Mouse (Mus musculus) frontal cortex, postnatal 25 days (tissue): Measurements from ENCODE around the gene Gm28047.

ENCODE experiments used
- DNase-seq, 2 experiments: peaks; one replicate each; pipeline ENCODE4 v3.0.0; 2022; ENCODE audit warnings: low spot score in 2 of 2

The Gm28047 gene

GRCm38 (mm10) chr15:102516728-102517404, 108.0 kb downstream of the Gm28047 start, which contains the start of gene Map3k12:
Gene Map3k12 (minus strand): TSS chr15:102517064.
- DNase-seq = peak; percentile 52 to 68

GRCm38 (mm10) chr15:102516293-102516692, 108.6 kb downstream of the Gm28047 start:
- no peak for DNase-seq

GRCm38 (mm10) chr15:102515791-102516190, 109.1 kb downstream of the Gm28047 start:
- DNase-seq = no peak

DNA sequence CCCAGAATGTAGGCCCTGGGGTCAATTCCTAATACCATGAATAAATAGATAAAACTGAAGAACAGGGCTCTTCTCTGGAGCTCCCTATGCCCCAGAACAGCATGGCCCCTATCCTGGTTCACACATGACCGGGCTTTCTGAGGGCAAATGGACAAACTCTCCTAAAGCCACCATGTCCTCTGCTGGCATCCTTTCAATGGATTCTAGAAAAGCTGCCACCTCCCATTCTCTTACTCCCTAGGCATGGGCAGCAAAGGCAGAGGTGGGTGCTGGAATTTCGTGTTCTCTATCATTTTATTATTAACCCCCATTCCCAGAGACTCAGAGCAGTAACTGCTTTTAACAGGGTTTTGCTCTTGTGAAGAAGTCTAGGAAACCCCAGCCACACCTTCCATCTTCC, 109.6 kb downstream of the Gm28047 start:
- DNase-seq = no peak

DNA sequence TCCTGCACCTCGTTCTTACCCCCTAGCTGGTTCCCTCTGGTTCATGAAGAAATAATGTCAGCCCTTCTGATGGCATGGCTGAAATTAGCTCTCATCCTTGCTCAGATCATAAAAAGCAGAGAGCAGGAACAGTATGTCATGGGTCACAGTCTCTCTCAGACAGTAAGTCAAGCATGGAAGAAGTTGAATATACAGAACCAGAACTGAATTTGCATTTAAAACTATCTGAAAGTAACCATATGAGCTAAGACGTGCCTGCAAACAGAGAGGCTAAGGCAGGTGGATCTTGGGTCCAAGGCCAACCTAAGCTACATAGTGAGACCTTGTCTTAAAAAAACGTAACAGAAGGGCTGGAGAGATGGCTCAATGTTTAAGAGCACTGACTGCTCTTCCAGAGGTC, 111.9 kb downstream of the Gm28047 start:
- no peak for DNase-seq

DNA sequence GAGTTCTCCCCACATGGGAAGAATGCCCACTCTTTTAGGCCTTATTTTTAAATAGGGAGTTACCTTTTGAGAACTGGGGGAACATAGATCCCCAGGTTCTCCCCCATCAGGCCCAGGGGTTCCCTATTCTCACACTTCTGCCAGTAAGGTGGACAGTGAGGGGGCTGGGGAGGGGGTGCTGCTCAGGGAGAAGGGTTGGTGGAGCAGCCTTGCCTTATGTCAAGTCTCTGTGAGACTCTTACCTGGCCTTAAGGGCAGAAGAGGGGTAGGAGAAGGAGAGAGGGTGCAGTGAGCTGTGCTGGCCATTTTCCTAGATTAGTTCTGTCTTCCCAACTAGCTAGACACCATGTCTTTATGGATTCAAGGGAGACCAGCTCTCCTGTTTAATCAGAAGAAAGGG, 112.4 kb downstream of the Gm28047 start:
- no peak for DNase-seq

DNA sequence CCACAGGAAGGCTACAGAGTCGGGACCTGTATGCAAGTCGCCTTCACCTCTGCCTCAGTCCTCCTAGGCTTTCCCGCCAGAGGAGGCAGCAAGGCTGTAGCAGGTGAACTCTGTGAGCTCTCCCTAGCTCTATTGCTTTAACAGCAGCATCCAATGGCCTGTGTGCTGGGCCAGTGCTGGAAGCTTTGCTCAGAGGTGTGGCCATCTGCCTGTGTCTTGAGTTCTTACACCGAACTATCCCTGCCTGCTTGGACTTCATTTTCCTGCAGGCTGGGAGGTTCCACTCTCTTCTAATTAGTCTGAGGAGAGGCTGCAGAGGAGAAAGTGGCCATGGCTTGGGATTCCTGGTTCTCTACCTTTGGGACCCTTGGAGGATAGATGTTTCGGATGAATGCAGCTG, 112.9 kb downstream of the Gm28047 start:
- no peak for DNase-seq

GRCm38 (mm10) chr15:102511285-102511833, 113.5 kb downstream of the Gm28047 start:
- DNase-seq = no peak

- peak; percentile 62 to 75 for DNase-seq
Measured at GRCm38 (mm10) chr15:102510590-102511284, 114.1 kb downstream of the Gm28047 start.

GRCm38 (mm10) chr15:102510110-102510509, 114.8 kb downstream of the Gm28047 start:
- no peak for DNase-seq

GRCm38 (mm10) chr15:102508336-102508735, 116.5 kb downstream of the Gm28047 start:
- no peak for DNase-seq

DNA sequence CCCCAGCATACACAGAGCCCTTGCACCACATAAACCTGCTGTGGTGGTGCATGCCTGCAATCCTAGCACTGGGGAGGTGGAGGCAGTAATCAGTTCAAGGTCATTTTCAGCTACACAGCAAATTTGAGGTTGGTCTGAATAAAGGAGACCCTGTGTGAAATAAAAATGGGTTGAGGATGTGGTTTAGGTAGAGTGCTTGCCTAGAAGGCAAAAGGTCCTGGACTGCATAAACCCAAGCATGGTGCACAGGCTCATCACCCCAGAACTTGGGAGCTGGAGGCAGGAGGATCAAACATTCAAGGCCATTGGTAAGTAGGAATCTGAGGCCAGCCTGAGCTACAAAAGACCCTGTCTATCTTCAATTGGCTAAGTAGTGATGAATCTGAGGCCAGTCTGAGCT, 117.3 kb downstream of the Gm28047 start:
- DNase-seq = no peak

DNA sequence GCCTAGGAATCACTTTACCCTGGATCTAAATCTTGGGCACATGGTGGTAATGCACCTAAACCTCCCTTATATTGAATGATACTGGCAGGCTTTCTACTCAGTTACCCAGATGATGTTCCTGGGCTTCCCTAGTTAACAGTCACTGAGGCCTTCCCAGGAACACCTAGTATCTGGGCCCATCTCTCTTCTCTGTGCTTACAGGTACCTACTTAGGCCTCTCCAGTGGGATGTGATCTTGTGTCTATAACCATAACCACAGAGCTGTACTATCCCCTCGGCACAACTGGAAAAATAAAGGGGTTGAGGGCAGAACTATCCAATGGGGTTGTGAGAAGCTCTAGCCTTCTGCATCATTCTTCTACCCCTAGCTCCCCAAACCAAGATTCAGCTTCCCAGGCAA, 118.0 kb downstream of the Gm28047 start:
- no peak for DNase-seq

- DNase-seq = no peak
Measured at GRCm38 (mm10) chr15:102506464-102506830, 118.4 kb downstream of the Gm28047 start.

DNA sequence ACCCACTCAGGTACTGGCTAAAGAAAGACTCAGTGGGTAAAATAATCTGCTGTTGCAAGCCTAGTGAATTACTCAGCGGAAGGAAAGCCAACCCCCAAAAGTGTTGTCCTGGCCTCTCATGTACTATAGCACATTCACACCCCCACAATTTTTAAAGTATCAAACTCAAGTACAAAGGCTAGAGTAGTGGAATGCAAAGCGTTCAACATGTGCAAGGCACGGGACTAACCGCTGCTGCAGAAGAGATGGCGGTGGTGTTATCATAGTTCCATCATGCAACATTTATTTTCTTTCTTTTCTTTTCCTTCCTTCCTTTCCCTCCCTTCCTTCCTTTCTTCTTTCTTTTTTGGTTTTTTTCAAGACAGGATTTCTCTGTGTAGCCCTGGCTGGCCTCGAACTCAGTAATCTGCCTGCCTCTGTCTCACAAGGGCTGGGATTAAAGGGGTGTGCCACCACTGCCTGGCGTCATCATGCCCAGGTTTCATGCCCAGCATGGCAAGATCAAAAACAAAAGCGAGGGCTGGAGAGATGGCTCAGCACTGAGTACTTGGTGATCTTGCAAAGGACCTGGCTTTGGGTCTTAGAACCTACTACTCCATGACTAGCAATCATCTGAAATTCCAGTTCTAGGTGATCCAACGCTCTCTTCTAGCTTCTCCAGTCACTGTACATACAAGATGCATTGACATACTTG, 119.0 kb downstream of the Gm28047 start:
- no peak for DNase-seq

GRCm38 (mm10) chr15:102505073-102505769, 119.6 kb downstream of the Gm28047 start:
- DNase-seq = no peak

DNA sequence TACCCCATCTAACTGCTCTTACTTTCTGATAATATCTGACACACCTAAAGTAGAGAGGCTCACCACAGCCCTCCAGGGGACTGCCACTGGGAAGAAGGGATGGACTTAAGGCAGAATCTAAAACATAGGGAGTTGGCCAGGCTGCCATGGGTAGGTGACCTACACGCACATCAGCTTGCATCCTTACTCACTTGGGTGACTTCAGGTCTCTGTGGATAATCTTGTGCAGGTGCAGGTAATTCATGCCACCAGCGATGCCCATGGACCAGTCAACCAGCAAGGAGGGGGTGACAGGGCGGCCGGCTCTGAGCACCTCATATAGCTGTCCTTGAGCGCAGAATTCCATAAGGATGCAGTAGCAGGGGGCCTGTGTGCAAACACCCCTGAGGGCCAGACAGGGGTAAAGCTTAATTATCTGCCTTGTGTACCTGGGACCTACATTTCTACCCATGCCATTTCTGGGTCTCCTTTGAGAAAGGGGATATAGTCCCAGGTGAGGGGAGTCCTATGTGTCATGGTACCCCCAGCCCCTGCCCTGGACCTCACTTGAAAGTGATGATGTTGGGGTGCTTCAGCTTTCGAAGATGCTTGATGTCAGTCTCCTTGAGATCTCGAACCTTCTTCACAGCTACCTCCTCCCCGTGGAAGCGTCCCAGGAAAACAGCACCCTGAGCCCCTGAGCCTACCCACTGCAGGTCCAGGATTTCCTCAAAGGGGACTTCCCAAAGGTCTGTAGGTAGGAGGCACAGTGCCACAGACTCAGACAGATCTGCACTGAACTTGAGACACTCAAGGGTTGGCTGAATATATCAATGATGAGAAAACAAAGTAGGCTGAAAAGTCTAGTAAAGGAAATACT, 120.7 kb downstream of the Gm28047 start:
- DNase-seq = no peak

DNA sequence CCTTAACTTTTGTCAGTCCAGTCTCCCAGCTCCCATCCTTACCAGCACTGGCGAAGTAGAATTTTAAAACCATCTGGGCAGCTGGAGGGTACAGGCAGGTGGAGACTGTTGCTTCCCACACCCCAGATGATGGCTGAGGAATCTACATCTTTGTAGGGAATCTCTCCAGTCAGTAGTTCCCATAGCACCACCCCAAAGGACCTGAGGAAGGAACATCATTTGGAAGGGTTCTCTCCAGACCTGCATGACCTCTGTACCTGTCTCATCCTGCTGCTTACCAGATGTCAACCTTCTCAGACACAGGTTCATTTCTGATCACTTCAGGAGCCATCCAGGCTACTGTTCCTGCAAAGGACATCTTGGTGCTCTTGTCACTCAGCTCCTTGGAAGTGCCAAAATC, 121.4 kb downstream of the Gm28047 start, which contains the start of gene Gm10337:
Gm10337 (plus strand) TSS at position 276 of the 400 bp plus-strand sequence.
- DNase-seq = no peak

GRCm38 (mm10) chr15:102502254-102502840, 122.5 kb downstream of the Gm28047 start:
- DNase-seq = no peak

DNA sequence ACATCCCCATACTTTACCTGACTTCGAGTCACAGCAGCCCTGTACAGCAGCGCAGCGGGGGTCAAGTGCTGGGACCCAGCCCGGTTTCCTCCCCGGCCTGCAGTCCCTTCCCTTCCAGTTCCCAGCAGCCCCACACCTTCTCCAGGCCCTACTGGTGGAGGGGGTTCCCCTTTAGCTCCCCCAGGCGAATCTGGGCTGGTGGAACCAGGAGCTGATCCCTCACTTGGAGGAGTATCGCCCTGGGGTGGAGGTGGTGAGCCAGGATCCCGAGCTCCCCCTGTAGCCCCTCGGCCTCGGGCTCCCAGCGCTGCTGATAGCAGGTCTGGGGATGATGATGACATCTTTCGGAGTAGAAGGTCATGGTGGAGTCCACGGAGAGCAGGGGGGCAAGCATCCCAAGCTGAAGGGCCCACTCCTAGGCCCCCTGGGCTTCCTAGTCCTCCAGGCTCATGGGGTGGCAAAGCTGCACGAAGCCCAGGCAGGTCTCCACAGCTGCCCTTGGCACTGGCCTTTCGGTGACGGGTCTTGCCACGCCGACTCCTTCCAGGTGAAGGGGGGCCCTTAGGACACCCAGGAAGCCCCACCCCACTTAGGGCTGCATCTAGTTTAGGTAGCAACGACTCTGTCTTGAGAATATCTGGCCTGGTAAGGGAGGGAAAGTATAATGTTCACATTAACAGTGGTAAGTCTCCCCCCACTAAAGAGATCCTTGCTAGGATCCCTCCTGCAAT, 123.6 kb downstream of the Gm28047 start:
- no peak for DNase-seq
